Mouse (Mus musculus): Measurements from ENCODE around the gene Klf12.

DNA sequence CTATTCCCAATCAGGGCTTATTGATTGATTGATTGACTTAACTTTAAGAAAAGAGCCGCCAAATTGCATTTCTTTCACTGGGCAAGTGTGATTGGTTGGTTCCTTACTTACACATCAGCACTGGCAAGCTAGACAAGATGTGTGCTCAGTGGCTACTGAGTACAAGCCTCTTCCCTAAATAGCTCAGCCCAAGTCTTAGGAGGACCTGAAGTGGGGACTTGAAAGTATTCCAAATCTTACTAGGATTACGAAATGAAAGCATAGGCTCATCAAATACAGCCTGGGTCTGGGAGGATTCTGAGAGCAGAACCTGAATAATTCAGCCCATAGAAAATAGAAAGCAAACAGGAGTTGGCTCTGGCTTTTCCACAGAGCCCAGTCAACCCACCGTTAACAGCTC, 303.3 kb downstream of the Klf12 start:
- TF ChIP-seq CTCF (IDR thresholded peaks at IDR 0.05; ENCODE audit: low read depth): no peak
- TF ChIP-seq EP300 (IDR thresholded peaks at IDR 0.05; ENCODE audit: low read depth): no peak
